Mouse (Mus musculus) heart, adult 2 months (tissue): ENCODE results near the gene Ccdc151. TPM values are rescaled to one million over a fixed set of nuclear protein-coding genes. Genes with fewer than 3 reads are reported as not detected.

Source experiments
- DNase-seq, 2 experiments: peaks; one replicate each; pipeline ENCODE4 v3.0.0; 2021
- H3K27ac ChIP-seq: fragments of 200-600 bp; 2 replicates; pipeline ENCODE4 v1.8.1; 2022
- H3K27me3 ChIP-seq: fragments of 200-500 bp; 2 replicates; pipeline ENCODE4 v1.6.1; 2012; ENCODE audit warnings: mild to moderate bottlenecking, low read length, inconsistent platforms, mixed read lengths; ENCODE audit not compliant: control insufficient read depth, insufficient read depth
- H3K36me3 ChIP-seq: fragments of 200-500 bp; 2 replicates; pipeline ENCODE4 v1.6.1; 2012; ENCODE audit warnings: low read length, inconsistent platforms; ENCODE audit not compliant: control insufficient read depth, insufficient read depth
- H3K4me1 ChIP-seq: fragments of 200-500 bp; 2 replicates; pipeline ENCODE4 v1.6.1; 2011; ENCODE audit warnings: low read length; ENCODE audit not compliant: control insufficient read depth, insufficient read depth
- H3K4me3 ChIP-seq: fragments of 200-600 bp; 2 replicates; pipeline ENCODE4 v1.8.1; 2022
- H3K79me2 ChIP-seq: fragments of 200-500 bp; replicated peaks from 2 replicates; pipeline ENCODE4 v1.6.1; 2012; ENCODE audit warnings: mild to moderate bottlenecking, inconsistent platforms, low read length, moderate library complexity, mixed read lengths; ENCODE audit not compliant: control insufficient read depth, insufficient read depth
- H3K9ac ChIP-seq: fragments of 200-500 bp; 2 replicates; pipeline ENCODE4 v1.6.1; 2012; ENCODE audit warnings: low read depth, mild to moderate bottlenecking, control low read depth, inconsistent platforms, low read length, mixed read lengths
- CTCF ChIP-seq: fragments of 200-600 bp; IDR thresholded peaks from 2 replicates; pipeline ENCODE4 v1.8.1; 2022; ENCODE audit warnings: antibody characterized with exemption, mild to moderate bottlenecking, moderate library complexity
- EP300 ChIP-seq: fragments of 200-500 bp; IDR thresholded peaks from 2 replicates; pipeline ENCODE4 v1.6.1; 2011; ENCODE audit warnings: low read depth, low read length, control low read depth; ENCODE audit not compliant: insufficient read depth
- POLR2A ChIP-seq: fragments of 200-500 bp; IDR thresholded peaks from 2 replicates; pipeline ENCODE4 v1.6.1; 2011; ENCODE audit warnings: mild to moderate bottlenecking, low read depth, low read length, control low read depth; ENCODE audit not compliant: insufficient read depth
- WGBS: fragments of 180-500 bp; shearing (Covaris S2); methylation state at CpG from one replicate; pipeline ENCODE4 v1.1.7; 2018; 5-methylcytosine and 5-hydroxymethylcytosine counted together
- intact Hi-C: fragments of 180-260 bp; cut with DNase I; formaldehyde crosslinking; loops from one replicate; pipeline ENCODE4 v1.15.1; 2025
- polyA plus RNA-seq: library from polyadenylated mRNA; depleted of rRNA; stranded (reverse); fragments of >200 nt; gene quantifications from 2 replicates; pipeline ENCODE4 v1.2.3, GENCODE M21; 2012
- total RNA-seq, 2 experiments: library from RNA; stranded (reverse); gene quantifications; 2 replicates each; pipeline ENCODE4 v1.2.3; 2021

The Ccdc151 gene
- total and polyA plus RNA-seq, 3 experiments, result 0.09 to 0.21 TPM; not detected in 1

DNA sequence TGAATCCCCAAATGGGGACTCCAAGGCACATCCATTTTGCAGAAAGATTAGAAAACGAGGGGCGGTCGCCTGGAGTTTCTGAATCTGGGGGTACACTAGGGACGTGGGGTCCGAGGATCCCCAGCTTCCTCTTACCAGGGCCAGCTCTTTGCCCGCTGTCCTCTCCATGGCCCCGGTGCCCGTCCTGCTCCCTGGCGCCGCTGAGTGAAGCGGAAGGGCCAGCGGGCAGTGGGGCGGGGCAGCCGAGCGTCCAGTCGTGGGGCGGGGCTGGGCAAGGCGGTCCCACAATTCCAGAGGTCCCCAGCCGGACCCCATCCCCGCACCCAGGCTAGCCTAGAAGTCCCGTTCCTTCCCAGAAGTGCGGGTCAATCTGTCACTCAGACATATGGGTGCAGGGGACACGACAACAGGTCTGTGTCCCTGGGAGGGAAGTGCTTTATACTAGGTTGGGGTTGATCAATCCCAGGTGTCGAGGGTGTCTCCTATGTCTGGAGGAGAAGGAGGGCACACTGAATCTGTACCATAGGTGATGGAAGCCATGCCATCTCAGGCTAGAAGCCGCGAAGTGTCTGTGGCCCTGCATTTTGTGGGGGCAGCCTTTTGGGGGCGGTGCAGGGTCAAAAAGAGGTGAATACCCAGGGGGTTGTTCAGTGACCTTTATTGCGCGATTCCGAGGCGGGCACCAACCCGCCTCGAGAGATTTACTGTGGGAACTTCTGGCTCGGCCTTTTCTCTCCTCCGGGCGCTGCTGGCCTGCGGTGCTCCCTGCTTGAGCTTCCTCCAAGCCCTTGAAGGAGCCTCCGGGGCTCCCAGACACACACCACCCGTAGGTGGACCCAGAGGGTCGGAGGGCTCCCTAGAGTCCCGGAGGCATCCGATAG lies 13.0 kb downstream of the Ccdc151 start, which contains the start of gene Rgl3:
Gene Rgl3, minus strand, starts transcription at position 217 of the 881 bp plus-strand sequence.
- 2% methylated on average over 42 of the region's 42 CpGs for WGBS
- intact Hi-C loops, result no loop called here
- peaks cover 9% of the 10 kb centered on the region; the same call in 1 of the 2 replicates for H3K27me3 ChIP-seq
- peak; percentile 31; the same call in 1 of the 2 replicates for TF ChIP-seq POLR2A
- TF ChIP-seq EP300, result no peak
- no peaks in the 10 kb centered on the region for H3K79me2 ChIP-seq
- H3K4me1 ChIP-seq, result no peaks in the 10 kb centered on the region; the same call in 1 of the 2 replicates
- H3K27ac ChIP-seq, result no peak within 1 kb of the TSS; the same call in 1 of the 2 replicates
- peak within 1 kb of the TSS; percentile 58 for H3K4me3 ChIP-seq
- DNase-seq, result peak; percentile 76
- no peaks in the 10 kb centered on the region for H3K36me3 ChIP-seq
- peak within 1 kb of the TSS; percentile 63 for H3K9ac ChIP-seq

DNA sequence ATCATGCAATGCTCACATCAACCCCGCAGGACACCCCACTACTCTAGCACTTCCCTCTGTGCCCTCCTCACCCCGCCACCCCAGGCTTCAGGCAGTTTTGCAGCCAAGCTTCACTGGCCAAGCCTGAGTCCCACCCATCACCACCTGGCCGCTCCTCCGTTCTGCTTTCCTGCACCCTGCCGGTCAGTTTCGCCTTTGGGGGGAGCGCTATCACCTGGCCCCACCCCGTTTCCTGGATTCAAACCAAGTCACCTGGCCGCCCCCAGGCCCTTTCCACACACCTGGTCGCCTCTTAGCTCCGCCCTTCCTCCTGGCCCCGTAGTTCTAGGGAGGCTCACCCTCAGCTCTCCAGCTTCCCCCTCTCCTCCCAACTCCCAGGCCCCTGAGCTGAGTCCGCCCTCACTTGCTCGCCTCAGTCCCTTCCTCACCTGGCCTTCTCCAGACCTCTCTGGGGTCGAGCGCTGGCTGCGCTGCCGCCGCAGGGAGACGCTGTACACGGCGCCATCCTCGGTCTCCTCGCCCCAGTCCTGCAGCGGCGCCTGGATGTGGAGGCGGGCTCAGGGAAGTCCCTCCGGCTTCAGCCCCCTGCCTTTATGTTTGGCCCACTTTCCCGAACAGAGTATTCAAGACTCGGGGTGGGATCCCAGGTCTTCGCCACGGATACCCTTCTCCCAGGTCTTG lies 13.9 kb downstream of the Ccdc151 start:
- Histone ChIP-seq H3K79me2 (no peaks in the 10 kb centered on the region), H3K36me3 (no peaks in the 10 kb centered on the region), H3K9ac (peak overlapping the region; percentile 63), H3K27ac (no peak overlapping the region), H3K4me1 (no peaks in the 10 kb centered on the region; the same call in 1 of the 2 replicates), H3K27me3 (peaks cover 9% of the 10 kb centered on the region; the same call in 1 of the 2 replicates), H3K4me3 (peak overlapping the region; percentile 58)
- DNase-seq, result no peak
- no peak for TF ChIP-seq POLR2A
- TF ChIP-seq CTCF, result no peak
- TF ChIP-seq EP300, result no peak
- 3% methylated on average over 32 of the region's 32 CpGs for WGBS
- intact Hi-C loops, result no loop called here

DNA sequence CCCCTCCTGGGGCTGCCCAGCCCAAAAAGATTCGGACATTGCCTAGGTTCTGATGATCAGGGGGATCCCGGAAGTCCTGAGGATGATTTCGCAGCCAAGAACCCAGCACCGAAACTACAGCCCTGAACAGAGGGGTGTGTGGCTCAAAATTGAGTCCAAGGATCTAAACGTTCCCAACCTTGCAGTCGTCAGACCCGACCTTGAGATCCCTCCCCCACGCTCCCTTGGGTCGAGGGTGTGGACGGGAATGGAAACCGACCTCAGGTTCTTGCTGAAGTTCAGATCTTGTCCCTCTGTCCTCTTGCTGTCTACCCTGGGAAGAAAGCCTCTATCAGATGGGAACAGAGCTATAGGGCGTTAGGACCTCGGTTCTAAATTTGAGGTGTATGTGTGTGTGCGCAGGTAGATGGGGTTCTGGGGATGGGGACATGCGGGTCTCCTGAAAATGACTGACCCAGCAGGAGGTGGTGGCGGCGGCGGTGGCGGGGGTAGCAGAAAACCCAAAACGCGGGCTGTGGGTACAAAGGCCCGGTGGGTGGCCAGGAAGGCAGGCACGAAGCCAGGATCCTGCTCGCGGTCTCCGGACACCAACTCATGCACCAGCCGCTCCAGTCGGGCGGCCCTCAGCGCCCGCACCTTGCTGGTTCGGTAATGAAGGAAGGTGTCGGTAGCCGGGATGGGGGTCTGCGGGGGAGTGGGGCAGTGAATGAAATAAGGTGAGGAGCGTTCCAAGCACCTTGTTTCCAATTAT lies 14.7 kb downstream of the Ccdc151 start:
- TF ChIP-seq EP300 (no peak), POLR2A (no peak), CTCF (no peak)
- 26% methylated on average over 36 of the region's 36 CpGs for WGBS
- no peak for DNase-seq
- no peaks in the 10 kb centered on the region; the same call in 1 of the 2 replicates for H3K4me1 ChIP-seq
- intact Hi-C loops, result no loop called here
- no peaks in the 10 kb centered on the region for H3K79me2 ChIP-seq
- no peak overlapping the region for H3K27ac ChIP-seq
- no peaks in the 10 kb centered on the region for H3K36me3 ChIP-seq
- H3K27me3 ChIP-seq, result peaks cover 9% of the 10 kb centered on the region; the same call in 1 of the 2 replicates
- no peak overlapping the region for H3K9ac ChIP-seq
- H3K4me3 ChIP-seq, result no peak overlapping the region

DNA sequence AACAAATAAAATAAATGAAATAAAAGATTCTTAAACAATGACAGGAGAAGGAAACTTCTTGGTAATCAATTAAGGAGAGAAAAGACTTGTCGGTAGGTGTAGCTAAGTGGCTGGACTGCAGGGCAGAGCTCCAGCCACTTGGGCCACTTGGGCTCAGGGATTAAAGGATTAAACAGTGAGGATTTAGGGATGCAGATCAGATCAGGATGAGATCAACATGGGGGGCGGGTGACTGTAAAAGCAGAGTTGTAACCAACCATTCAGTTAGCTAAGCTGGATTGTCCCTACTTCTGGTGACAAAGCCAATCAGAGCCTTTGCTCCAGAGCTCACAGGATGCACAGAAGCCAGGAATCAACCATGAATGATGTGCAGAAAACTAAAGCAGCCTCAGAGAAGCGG lies 18.5 kb downstream of the Ccdc151 start:
- no peaks in the 10 kb centered on the region for H3K4me1 ChIP-seq
- H3K27ac ChIP-seq, result no peak overlapping the region
- no peak overlapping the region for H3K9ac ChIP-seq
- H3K36me3 ChIP-seq, result no peaks in the 10 kb centered on the region
- H3K4me3 ChIP-seq, result no peak overlapping the region
- TF ChIP-seq POLR2A (no peak), CTCF (no peak), EP300 (no peak)
- intact Hi-C loops, result no loop called here
- no peaks in the 10 kb centered on the region for H3K79me2 ChIP-seq
- H3K27me3 ChIP-seq, result 0 out of 2 replicates have a peak, but pooled peaks cover 3% of the 10 kb centered on the region
- 36% methylated on average over 3 of the region's 3 CpGs for WGBS
- DNase-seq, result no peak

DNA sequence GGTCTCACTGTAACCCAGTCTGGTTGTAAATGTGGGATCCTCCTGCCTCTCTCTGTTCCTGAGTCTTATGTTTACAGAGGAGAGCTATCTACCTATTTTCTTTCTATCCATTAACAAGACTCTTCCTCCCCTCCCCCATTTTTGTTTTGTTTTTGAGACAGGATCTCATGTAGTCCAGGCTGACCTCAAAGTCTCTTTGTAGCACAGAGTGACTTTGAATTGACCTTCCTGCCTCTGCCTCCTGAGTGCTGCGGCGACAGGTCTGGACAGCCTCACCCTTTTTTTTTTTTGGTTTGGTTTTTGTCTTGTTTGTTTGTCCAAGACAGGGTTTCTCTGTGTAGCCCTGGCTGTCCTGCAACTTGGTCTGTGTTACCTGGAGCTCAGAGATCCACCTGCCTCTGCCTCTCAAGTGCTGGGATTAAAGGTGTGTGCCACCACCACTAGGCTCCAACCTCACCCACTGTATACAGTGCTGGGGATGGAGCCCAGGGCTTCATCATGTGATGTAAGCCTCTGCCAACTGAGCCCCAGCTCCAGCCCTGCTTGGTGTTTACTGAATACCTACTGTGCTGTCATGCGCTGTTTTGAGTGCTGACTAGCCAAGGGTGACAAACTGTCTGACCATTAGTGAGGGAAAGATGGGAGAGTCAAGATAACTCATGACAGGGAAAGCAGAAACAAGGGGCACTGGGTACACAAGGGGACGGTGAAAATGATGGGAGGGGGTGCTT lies 23.9 kb downstream of the Ccdc151 start:
- no peak overlapping the region for H3K27ac ChIP-seq
- TF ChIP-seq POLR2A, result no peak
- TF ChIP-seq CTCF, result no peak
- no peak for TF ChIP-seq EP300
- 81% methylated on average over 4 of the region's 4 CpGs for WGBS
- H3K4me1 ChIP-seq, result no peaks in the 10 kb centered on the region
- no peaks in the 10 kb centered on the region for H3K27me3 ChIP-seq
- no peaks in the 10 kb centered on the region for H3K79me2 ChIP-seq
- DNase-seq, result no peak
- H3K9ac ChIP-seq, result no peak overlapping the region
- intact Hi-C loops, result loop anchor here (2.0 kb wide), 1 partner anchor 164 kb away; no protein-coding TSS in a partner anchor
- H3K4me3 ChIP-seq, result no peak overlapping the region
- H3K36me3 ChIP-seq, result no peaks in the 10 kb centered on the region
